Mouse (Mus musculus) left cerebral cortex, adult 18-20 months (tissue): Measurements from ENCODE around the gene Xpo4. TPM values are rescaled to one million over a fixed set of nuclear protein-coding genes. Genes with fewer than 3 reads are reported as not detected.

Experiments
- DNase-seq, 2 experiments: peaks; one replicate each; pipeline ENCODE4 v3.0.0; 2021 to 2022; ENCODE audit warnings: low spot score in 2 of 2, mixed read lengths in 1 of 2
- total RNA-seq, 2 experiments: library from RNA; stranded (reverse); gene quantifications; 2 replicates each; pipeline ENCODE4 v1.2.3; 2021

Gene Xpo4
- total RNA-seq, 2 experiments from 2014 or later: 12.3 to 12.8 TPM

- no peak for DNase-seq
Observed at GRCm38 (mm10) chr14:57611034-57611433, 54.2 kb downstream of the Xpo4 start.

GRCm38 (mm10) chr14:57609816-57610329 lies 55.4 kb downstream of the Xpo4 start:
- DNase-seq: no peak

GRCm38 (mm10) chr14:57607500-57607899 lies 57.7 kb downstream of the Xpo4 start:
- DNase-seq: peak; percentile 75 to 76

- DNase-seq: no peak
Observed at GRCm38 (mm10) chr14:57606663-57607365, 58.4 kb downstream of the Xpo4 start.

GRCm38 (mm10) chr14:57593279-57593678 lies 72.0 kb downstream of the Xpo4 start:
- DNase-seq: no peak

GRCm38 (mm10) chr14:57591830-57592229 lies 73.4 kb downstream of the Xpo4 start:
- no peak for DNase-seq

- DNase-seq: no peak
Observed at GRCm38 (mm10) chr14:57576364-57577060, 88.7 kb downstream of the Xpo4 start.

GRCm38 (mm10) chr14:57574792-57575587 lies 90.2 kb downstream of the Xpo4 start:
- DNase-seq: no peak

GRCm38 (mm10) chr14:57571155-57572133 lies 93.8 kb downstream of the Xpo4 start, which contains the start of gene Eef1akmt1:
Gene Eef1akmt1 (minus strand): TSS chr14:57571612.
- peak; percentile 98 for DNase-seq

GRCm38 (mm10) chr14:57565626-57566025 lies 99.6 kb downstream of the Xpo4 start:
- no peak for DNase-seq

GRCm38 (mm10) chr14:57556922-57557321 lies 108.3 kb downstream of the Xpo4 start:
- no peak for DNase-seq

GRCm38 (mm10) chr14:57555471-57556070 lies 109.7 kb downstream of the Xpo4 start:
- no peak for DNase-seq

GRCm38 (mm10) chr14:57554434-57554833 lies 110.8 kb downstream of the Xpo4 start:
- DNase-seq: no peak

GRCm38 (mm10) chr14:57552945-57553344 lies 112.3 kb downstream of the Xpo4 start:
- no peak for DNase-seq

- no peak for DNase-seq
Observed at GRCm38 (mm10) chr14:57547062-57547461, 118.2 kb downstream of the Xpo4 start.

- no peak for DNase-seq
Observed at GRCm38 (mm10) chr14:57546557-57547021, 118.6 kb downstream of the Xpo4 start.

- DNase-seq: no peak
Observed at GRCm38 (mm10) chr14:57546131-57546530, 119.1 kb downstream of the Xpo4 start.

GRCm38 (mm10) chr14:57545526-57545925 lies 119.7 kb downstream of the Xpo4 start:
- no peak for DNase-seq

GRCm38 (mm10) chr14:57543420-57544039 lies 121.7 kb downstream of the Xpo4 start:
- DNase-seq: no peak
